In genomic region chr9:123930926-123931325, GRCm38 (mm10) we compare ENCODE assay signal across 22 mouse cellular contexts. TPM values are rescaled to one million over a fixed set of nuclear protein-coding genes. Genes with fewer than 3 reads are reported as not detected.
A peak's percentile ranks its signal among the peaks of the same experiment; 100 is the strongest.
DNase-seq lines count a peak whose midpoint lies in the region; ATAC-seq and TF ChIP-seq lines count a peak whose summit lies in the region.
"Had no signal": no experiment of that assay in that cellular context is flagged by ENCODE, and none has a peak within 500 bp of the region (broad histone marks: within the 10 kb centered on the region; RNA-seq: fewer than 3 reads in every experiment).

No protein-coding gene starts in this region.

- H3K4me1 ChIP-seq in megakaryocyte, embryonic 14.5 days = peaks cover 73% of the 10 kb centered on the region
- peaks cover 74% of the 10 kb centered on the region for H3K4me1 ChIP-seq in G1E (ENCODE audit: insufficient read depth, low read depth, low read length)
- H3K4me1 ChIP-seq in cortical plate, adult 2 months (ENCODE audit: control insufficient read depth, insufficient read depth, low read length) = peaks cover 2% of the 10 kb centered on the region; the same call in 1 of the 2 replicates

- no peaks in the 10 kb centered on the region for H3K9me3 ChIP-seq in megakaryocyte, embryonic 14.5 days
- H3K9me3 ChIP-seq in G1E (replicated peaks) = no peaks in the 10 kb centered on the region
- H3K9me3 ChIP-seq: forebrain, embryonic 12.5 days had no signal

- ATAC-seq in megakaryocyte, adult 5-6 weeks (ENCODE audit: poor library complexity, severe bottlenecking) = no peak
- ATAC-seq in G1E (ENCODE audit: extremely low read depth, insufficient number of reproducible peaks, low FRiP score, poor library complexity, severe bottlenecking) = no peak
- ATAC-seq: midbrain, embryonic 16.5 days had no signal

- 32% methylated on average over 3 of the region's 3 CpGs for WGBS in macrophage (ENCODE audit: missing documents)

- no peak for TF ChIP-seq POLR2A in cortical plate, adult 2 months (IDR thresholded peaks at IDR 0.05; ENCODE audit: extremely low read depth, insufficient read depth, low read length)

- peak overlapping the region; percentile 75; the same call in 1 of the 2 replicates for H3K27ac ChIP-seq in cortical plate, adult 2 months (ENCODE audit: insufficient read depth, low read length)
- H3K27ac ChIP-seq in macrophage = peak overlapping the region; percentile 99
- H3K27ac ChIP-seq: forebrain, embryonic 12.5 days; hindbrain, embryonic 14.5 days had no signal

- no peak for TF ChIP-seq CTCF in G1E (IDR thresholded peaks at IDR 0.05; ENCODE audit: low read depth, low read length)
- TF ChIP-seq CTCF in cortical plate, adult 2 months (IDR thresholded peaks at IDR 0.05; ENCODE audit: extremely low read depth, insufficient read depth, low read length) = no peak

- no peaks in the 10 kb centered on the region; the same call in 1 of the 2 replicates for H3K79me2 ChIP-seq in macrophage (ENCODE audit: inconsistent target)

- peak overlapping the region; percentile 72 for H3K4me3 ChIP-seq in megakaryocyte, embryonic 14.5 days (replicated peaks)
- H3K4me3 ChIP-seq in G1E (ENCODE audit: low read depth, low read length) = peak overlapping the region; percentile 0; the same call in 1 of the 2 replicates
- H3K4me3 ChIP-seq in cortical plate, adult 2 months (ENCODE audit: insufficient read depth, low read length) = no peak overlapping the region
- no peak overlapping the region for H3K4me3 ChIP-seq in macrophage (ENCODE audit: inconsistent target)
- H3K4me3 ChIP-seq: forebrain, embryonic 12.5 days had no signal

- no peaks in the 10 kb centered on the region for H3K27me3 ChIP-seq in megakaryocyte, embryonic 14.5 days (replicated peaks)
- no peaks in the 10 kb centered on the region for H3K27me3 ChIP-seq in G1E (ENCODE audit: insufficient read depth, low read length)
- H3K27me3 ChIP-seq: forebrain, embryonic 12.5 days had no signal

- no peaks in the 10 kb centered on the region for H3K36me3 ChIP-seq in megakaryocyte, embryonic 14.5 days (replicated peaks; ENCODE audit: low read length)
- H3K36me3 ChIP-seq in G1E (replicated peaks) (peaks cover 66% of the 10 kb centered on the region), macrophage (ENCODE audit: inconsistent target) (no peaks in the 10 kb centered on the region)
- H3K36me3 ChIP-seq: forebrain, embryonic 12.5 days had no signal

- DNase-seq in G1E (ENCODE audit: low spot score) (no peak), adipocyte (ENCODE audit: low spot score) (no peak)
- DNase-seq in neural tube, embryonic 10.5 days (ENCODE audit: extremely low spot score, low spot score) = no peak
- DNase-seq: adrenal gland, postnatal 10 days; cerebellum, adult 9-11 months; gastrocnemius, postnatal 25 days; heart, postnatal 14 days; kidney, adult 11 months; kidney, postnatal 14 days; right cerebral cortex, adult 18-20 months; spleen, adult 18-20 months had no signal

RNA-seq across cellular contexts. Expression of gene Ccr1, which starts 37.6 kb away (rescaled TPM):
- 0.30 TPM in 1 of 2 replicates, not detected in the other for polyA plus RNA-seq in megakaryocyte, embryonic 14.5 days (2012; ENCODE audit: insufficient read depth, low replicate concordance)
- 119 and 127 TPM in 2 replicates for total RNA-seq in megakaryocyte, adult 5-6 weeks (2015)
- 94.4 and 94.8 TPM in 2 replicates for total RNA-seq in megakaryocyte, adult 5-6 weeks (2017)
- total RNA-seq in G1E (2014; fragmentation: Nextera tagmentation) (1.8 and 2.2 TPM in 2 replicates), G1E (2017) (3.7 and 3.9 TPM in 2 replicates)
- polyA plus RNA-seq in G1E (2012) (0.03 and 0.04 TPM in 2 replicates), macrophage (2018) (22.8 to 148 TPM (median 64.7 TPM) in 3 replicates)
- polyA plus RNA-seq in cortical plate, adult 2 months (2012; rRNA removed) = 0.33 and 0.34 TPM in 2 replicates
- 100 to 1,000 TPM in 1 of 26 experiments, 10 to 100 TPM in 15, 1 to 10 TPM in 10; 3.2 to 114 (median 15.1) TPM for total RNA-seq in macrophage (2018; cell fraction: chromatin; rRNA removed)
- 100 to 1,000 TPM in 2 of 26 experiments, 10 to 100 TPM in 24; 12.2 to 163 (median 31.0) TPM for total RNA-seq in macrophage (2018; cell fraction: cytosol; rRNA removed)
- total RNA-seq in macrophage (2018; cell fraction: nucleus; rRNA removed) = 100 to 1,000 TPM in 5 of 26 experiments, 10 to 100 TPM in 21; 15.0 to 152 (median 47.8) TPM
- total RNA-seq: megakaryocyte-erythroid progenitor cell, adult 5-6 weeks had no signal

RNA-seq across cellular contexts. Expression of gene Ccr1l1, which starts 47.3 kb away (rescaled TPM):
- polyA plus RNA-seq in megakaryocyte, embryonic 14.5 days (2012; ENCODE audit: insufficient read depth, low replicate concordance) = not detected in 2 replicates
- total RNA-seq in megakaryocyte, adult 5-6 weeks (2015) = 0.23 and 1.0 TPM in 2 replicates
- total RNA-seq in megakaryocyte, adult 5-6 weeks (2017) = 0.33 TPM in 1 of 2 replicates, not detected in the other
- total RNA-seq in G1E (2014; fragmentation: Nextera tagmentation) (not detected in 2 replicates), G1E (2017) (0.11 and 0.46 TPM in 2 replicates)
- polyA plus RNA-seq in G1E (2012) (not detected in 2 replicates), macrophage (2018) (0.27 to 1.4 TPM (median 1.0 TPM) in 3 replicates)
- 0.10 and 0.13 TPM in 2 replicates for polyA plus RNA-seq in cortical plate, adult 2 months (2012; rRNA removed)
- total RNA-seq in macrophage (2018; cell fraction: chromatin; rRNA removed) = 1 to 10 TPM in 20 of 26 experiments, under 1 TPM in 2, not detected in 4; 0.77 to 3.9 (median 1.5) TPM
- 1 to 10 TPM in 4 of 26 experiments, under 1 TPM in 22; 0.24 to 1.5 (median 0.67) TPM for total RNA-seq in macrophage (2018; cell fraction: cytosol; rRNA removed)
- 1 to 10 TPM in 23 of 26 experiments, under 1 TPM in 3; 0.79 to 4.5 (median 2.0) TPM for total RNA-seq in macrophage (2018; cell fraction: nucleus; rRNA removed)
- total RNA-seq: adrenal gland, postnatal 10 days; gastrocnemius, postnatal 25 days; heart, postnatal 14 days; layer of hippocampus, postnatal 10 days; left cerebral cortex, postnatal 10 days; megakaryocyte-erythroid progenitor cell, adult 5-6 weeks had no signal
- polyA plus RNA-seq: forebrain, embryonic 12.5 days; hindbrain, embryonic 14.5 days; lung, postnatal 0 days; midbrain, embryonic 16.5 days had no signal

Comparison
In these comparisons a context has a peak if more than half of its experiments do, and no peak if none do; other contexts are left out.
1. H3K4me3 ChIP-seq: peak in megakaryocyte, embryonic 14.5 days (single experiment) and G1E (single experiment); none in cortical plate, adult 2 months (single experiment) and macrophage (single experiment).
2. RNA of gene Ccr1, which starts 37.6 kb away (polyA plus RNA-seq): 22.8 to 148 TPM in macrophage; 0.33 to 0.34 TPM in cortical plate, adult 2 months, 0.30 TPM in megakaryocyte, embryonic 14.5 days and 0.03 to 0.04 TPM in G1E; every median in the first group is over 10 times any median in the second.